Comparison of ENCODE assay signal across 8 mouse cellular contexts in the genomic region with DNA sequence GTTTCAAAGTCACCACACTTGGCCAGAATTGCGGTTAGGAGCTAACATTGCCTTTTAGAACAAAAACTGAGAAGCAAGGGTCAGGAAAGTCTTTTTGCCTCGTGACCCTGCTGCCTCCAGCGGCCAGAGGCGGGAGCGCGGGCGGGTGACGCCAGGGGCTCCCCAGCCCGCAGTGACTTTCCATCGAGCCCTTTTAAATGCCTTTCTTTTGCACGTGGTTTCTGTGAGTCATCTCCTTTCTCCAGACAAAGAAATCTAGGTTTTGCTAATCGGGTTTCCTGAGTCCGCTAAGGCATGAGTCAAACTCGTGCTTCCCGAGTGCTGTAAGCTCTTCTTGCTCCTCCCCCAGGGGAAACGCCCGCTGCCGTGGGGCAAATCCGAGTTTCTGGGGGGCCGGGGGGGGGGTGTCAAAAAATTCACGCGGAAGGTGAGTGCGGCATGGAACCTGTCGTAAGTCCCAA. TPM values are rescaled to one million over a fixed set of nuclear protein-coding genes. Genes with fewer than 3 reads are reported as not detected.
DNase-seq lines count a peak whose midpoint lies in the region; ATAC-seq and TF ChIP-seq lines count a peak whose summit lies in the region.

No protein-coding gene starts in this region.

- TF ChIP-seq EP300 in MEL (IDR thresholded peaks at IDR 0.05; ENCODE audit: low read depth in 1 of 2, low read length in 2 of 2) = peak; percentile 24 to 32; a peak in 2 of 4 replicates

- H3K4me3 ChIP-seq in MEL (ENCODE audit: control insufficient read depth in 1 of 2, insufficient read depth in 1 of 2, low read depth in 2 of 2, low read length in 2 of 2) = peak overlapping the region; percentile 63 to 69
- peak overlapping the region; percentile 54 for H3K4me3 ChIP-seq in cerebellum, adult 2 months (replicated peaks; ENCODE audit: insufficient read depth, low read depth, low read length)
- H3K4me3 ChIP-seq in forebrain, postnatal 0 days (ENCODE audit: low read depth, low read length) = peak overlapping the region; percentile 50

- no peaks in the 10 kb centered on the region for H3K9me3 ChIP-seq in MEL (replicated peaks; ENCODE audit: insufficient read depth, low read length)
- no peaks in the 10 kb centered on the region for H3K9me3 ChIP-seq in forebrain, postnatal 0 days (ENCODE audit: low read length)

- H3K79me2 ChIP-seq in MEL (ENCODE audit: control insufficient read depth, insufficient read depth, low read length, poor library complexity) = no peaks in the 10 kb centered on the region; the same call in 1 of the 2 replicates

- peak; percentile 93 for ATAC-seq in forebrain, postnatal 0 days
- ATAC-seq in hematopoietic stem cell, adult 5-6 weeks (replicated peaks in 1 of 2; ENCODE audit: insufficient read depth in 1 of 2, low FRiP score in 2 of 2, low TSS enrichment in 1 of 2, low read depth in 1 of 2, poor library complexity in 2 of 2, severe bottlenecking in 2 of 2) = peak; percentile 83 to 90

- no peak for TF ChIP-seq POLR2A in MEL (IDR thresholded peaks at IDR 0.05; ENCODE audit: control insufficient read depth in 1 of 2, insufficient read depth in 1 of 2, low read depth in 1 of 2, low read length in 2 of 2, poor library complexity in 1 of 2)
- TF ChIP-seq POLR2A in cerebellum, adult 2 months (IDR thresholded peaks at IDR 0.05; ENCODE audit: borderline replicate concordance, insufficient read depth, low read length) = no peak

- DNase-seq in MEL (ENCODE audit: low read depth, low spot score) = peak; percentile 92
- peak; percentile 68 to 73 for DNase-seq in cerebellum, adult 2 months
- DNase-seq in forebrain, postnatal 0 days = peak; percentile 89
- peak; percentile 41 to 43 for DNase-seq in layer of hippocampus, postnatal 36 days
- peak; percentile 87 for DNase-seq in lung, postnatal 25 days (ENCODE audit: low spot score)
- peak; percentile 32 for DNase-seq in retina, adult 2 months (ENCODE audit: low read depth, low spot score)
- peak; percentile 77 for DNase-seq in thymus, postnatal 25 days

- peak overlapping the region; percentile 68 for H3K27ac ChIP-seq in MEL (ENCODE audit: control insufficient read depth, low read depth, low read length)
- H3K27ac ChIP-seq in cerebellum, adult 2 months (ENCODE audit: insufficient read depth, low read length) = no peak overlapping the region
- peak overlapping the region; percentile 94 for H3K27ac ChIP-seq in forebrain, postnatal 0 days (ENCODE audit: low read depth, low read length)

- H3K27me3 ChIP-seq in MEL (ENCODE audit: control insufficient read depth in 1 of 2, insufficient read depth in 2 of 2, low read length in 2 of 2) = no peaks in the 10 kb centered on the region
- no peaks in the 10 kb centered on the region for H3K27me3 ChIP-seq in cerebellum, adult 2 months (ENCODE audit: control insufficient read depth, insufficient read depth, low read length)
- no peaks in the 10 kb centered on the region for H3K27me3 ChIP-seq in forebrain, postnatal 0 days (ENCODE audit: insufficient read depth, low read length)

- H3K36me3 ChIP-seq in MEL (ENCODE audit: control insufficient read depth in 1 of 2, insufficient read depth in 2 of 2, low read length in 2 of 2) = peaks cover 0 to 11% of the 10 kb centered on the region in 2 experiments; a peak in 2 of 4 replicates
- no peaks in the 10 kb centered on the region for H3K36me3 ChIP-seq in forebrain, postnatal 0 days (ENCODE audit: insufficient read depth)

- peaks cover 2 to 10% of the 10 kb centered on the region in 2 experiments; a peak in 3 of 4 replicates for H3K4me1 ChIP-seq in MEL (ENCODE audit: control insufficient read depth in 1 of 2, insufficient read depth in 2 of 2, low read length in 2 of 2)
- H3K4me1 ChIP-seq in cerebellum, adult 2 months (ENCODE audit: control insufficient read depth, insufficient read depth, low read length) = no peaks in the 10 kb centered on the region
- H3K4me1 ChIP-seq in forebrain, postnatal 0 days (ENCODE audit: insufficient read depth) = no peaks in the 10 kb centered on the region

- peak; percentile 56 for TF ChIP-seq RAD21 in MEL (IDR thresholded peaks at IDR 0.05; ENCODE audit: low read depth, low read length)

- under 1% methylated on average over 24 of the region's 24 CpGs for WGBS in cerebellum, adult 2 months
- under 1% methylated on average over 24 of the region's 24 CpGs for WGBS in forebrain, postnatal 0 days

- H3K9ac ChIP-seq in MEL (ENCODE audit: control insufficient read depth, low read depth, low read length, poor library complexity, severe bottlenecking) = peak overlapping the region; percentile 66
- peak overlapping the region; percentile 75 for H3K9ac ChIP-seq in forebrain, postnatal 0 days

- TF ChIP-seq CTCF in MEL (IDR thresholded peaks at IDR 0.05 in 2 of 3, conservative IDR thresholded peaks at IDR 0.05 in 1 of 3; ENCODE audit: control insufficient read depth in 1 of 3, insufficient read depth in 1 of 3, low read depth in 2 of 3, low read length in 3 of 3, poor library complexity in 1 of 3, severe bottlenecking in 1 of 3) = peak; percentile 67 to 73 (median 71)
- TF ChIP-seq CTCF in cerebellum, adult 2 months (IDR thresholded peaks at IDR 0.05; ENCODE audit: borderline replicate concordance, insufficient read depth, low read depth, low read length) = peak; percentile 80
- peak; percentile 74 for TF ChIP-seq CTCF in forebrain, postnatal 0 days (IDR thresholded peaks at IDR 0.05; ENCODE audit: low read depth)

- H3K4me2 ChIP-seq in forebrain, postnatal 0 days (ENCODE audit: low read depth) = peak overlapping the region; percentile 83

TF ChIP-seq in MEL, 35 proteins besides CTCF, POLR2A, EP300 and RAD21 (continues in another document):
- TF ChIP-seq CHD2 (IDR thresholded peaks at IDR 0.05; ENCODE audit: low read length) (no peak), MAX (IDR thresholded peaks at IDR 0.05; ENCODE audit: low read length) (peak; percentile 96), HCFC1 (IDR thresholded peaks at IDR 0.05; ENCODE audit: low read depth, low read length) (no peak), SIN3A (IDR thresholded peaks at IDR 0.05; ENCODE audit: low read length) (peak; percentile 93), GATA1 (IDR thresholded peaks at IDR 0.05; ENCODE audit: low read depth, low read length) (0 out of 2 replicates have a peak, but pooled peaks have one; percentile 16), RCOR1 (IDR thresholded peaks at IDR 0.05; ENCODE audit: low read depth, low read length) (peak; percentile 66; the same call in 1 of the 2 replicates), ETS1 (IDR thresholded peaks at IDR 0.05; ENCODE audit: low read depth, low read length) (peak; percentile 82), CHD1 (IDR thresholded peaks at IDR 0.05; ENCODE audit: low read depth, low read length) (no peak; the same call in 1 of the 2 replicates), NELFE (IDR thresholded peaks at IDR 0.05; ENCODE audit: low read depth, low read length) (no peak; the same call in 1 of the 2 replicates), JUND (IDR thresholded peaks at IDR 0.05; ENCODE audit: low read depth, low read length) (peak; percentile 72; the same call in 1 of the 2 replicates), MAFK (IDR thresholded peaks at IDR 0.05; ENCODE audit: borderline replicate concordance, low read depth, low read length) (no peak), MYC (IDR thresholded peaks at IDR 0.05; ENCODE audit: low read depth, low read length) (peak; percentile 93), ELF1 (IDR thresholded peaks at IDR 0.05; ENCODE audit: low read depth, low read length) (no peak), TBP (IDR thresholded peaks at IDR 0.05; ENCODE audit: low read depth, low read length) (no peak), E2F4 (IDR thresholded peaks at IDR 0.05; ENCODE audit: borderline replicate concordance, low read depth, low read length) (no peak), USF2 (IDR thresholded peaks at IDR 0.05; ENCODE audit: borderline replicate concordance in 1 of 2, insufficient read depth in 1 of 2, low read depth in 1 of 2, low read length in 2 of 2) (no peak), MEF2A (IDR thresholded peaks at IDR 0.05; ENCODE audit: extremely low read depth, insufficient replicate concordance, low read depth, low read length, poor library complexity, severe bottlenecking) (no peak), MAZ (IDR thresholded peaks at IDR 0.05; ENCODE audit: low read depth, low read length) (peak; percentile 24; the same call in 1 of the 2 replicates), SMC3 (IDR thresholded peaks at IDR 0.05; ENCODE audit: low read depth, low read length) (peak; percentile 15; the same call in 1 of the 2 replicates), ZNF384 (IDR thresholded peaks at IDR 0.05; ENCODE audit: low read depth, low read length) (no peak), BHLHE40 (IDR thresholded peaks at IDR 0.05; ENCODE audit: borderline replicate concordance, low read depth, low read length) (peak; percentile 90), NRF1 (IDR thresholded peaks at IDR 0.05; ENCODE audit: insufficient read depth, low read depth, low read length, poor library complexity, severe bottlenecking) (no peak), ZMIZ1 (IDR thresholded peaks at IDR 0.05; ENCODE audit: low read depth, low read length) (no peak), GABPA (IDR thresholded peaks at IDR 0.05; ENCODE audit: low read depth, low read length) (no peak), MYB (IDR thresholded peaks at IDR 0.05; ENCODE audit: low read depth, low read length) (no peak), TCF12 (IDR thresholded peaks at IDR 0.05; ENCODE audit: low read depth, low read length) (peak; percentile 24; the same call in 1 of the 2 replicates), POLR2AphosphoS5 (IDR thresholded peaks at IDR 0.05; ENCODE audit: borderline replicate concordance, low read depth, low read length) (no peak), USF1 (IDR thresholded peaks at IDR 0.05; ENCODE audit: low read depth, low read length) (peak; percentile 73; the same call in 1 of the 2 replicates), POLR2AphosphoS2 (IDR thresholded peaks at IDR 0.05; ENCODE audit: low read length) (no peak), MXI1 (IDR thresholded peaks at IDR 0.05; ENCODE audit: low read depth, low read length) (peak; percentile 99), KAT2A (conservative IDR thresholded peaks at IDR 0.05; ENCODE audit: low read depth, low read length) (no peak), TAL1 (IDR thresholded peaks at IDR 0.05; ENCODE audit: low read length) (no peak)

RNA-seq across cellular contexts. Expression of a gene that starts 38.4 kb away (rescaled TPM):
- 11,891 and 13,182 TPM in 2 replicates for total RNA-seq in MEL (2012; rRNA removed)
- polyA plus RNA-seq in MEL (2012; ENCODE audit: insufficient read depth in 1 of 2, insufficient read length in 2 of 2, low read depth in 1 of 2, low replicate concordance in 2 of 2, missing spikeins in 1 of 2) = over 10,000 TPM; 11,701 to 60,504 TPM
- 2,299 and 2,427 TPM in 2 replicates for polyA plus RNA-seq in cerebellum, adult 2 months (2012; rRNA removed)
- total RNA-seq in forebrain, postnatal 0 days (2014; rRNA removed) = 9,311 and 11,752 TPM in 2 replicates
- polyA plus RNA-seq in forebrain, postnatal 0 days (2015; fragmentation: Nextera tagmentation; extraction: Ambion mirVana) = 2,982 and 3,284 TPM in 2 replicates
- total RNA-seq in hematopoietic stem cell, adult 5-6 weeks (2017) = 13,616 and 15,037 TPM in 2 replicates
- 1,000 to 10,000 TPM; 2,932 to 3,031 TPM for total RNA-seq in layer of hippocampus, postnatal 36 days (2021)

Comparison
In these comparisons a context has a peak if more than half of its experiments do, and no peak if none do; other contexts are left out.
1. DNase-seq: peak in every context shown above with its lines; median percentile 92 in MEL; 89 in forebrain, postnatal 0 days; 87 in lung, postnatal 25 days; 77 in thymus, postnatal 25 days; 70 in cerebellum, adult 2 months; 42 in layer of hippocampus, postnatal 36 days; 32 in retina, adult 2 months.